Mouse (Mus musculus): ENCODE data around the gene Mycn. TPM values are rescaled to one million over a fixed set of nuclear protein-coding genes. Genes with fewer than 3 reads are reported as not detected.

Gene Mycn
- polyA plus RNA-seq, 1 experiment from 2014 or later = 60.7 TPM

- no peak overlapping the region for H3K9ac ChIP-seq (ENCODE audit: low read depth, low read length)
- H3K4me3 ChIP-seq (ENCODE audit: low read length) = no peak overlapping the region
- no peak overlapping the region for H3K4me2 ChIP-seq (ENCODE audit: low read depth, low read length)
- peaks cover 5% of the 10 kb centered on the region for H3K4me1 ChIP-seq (ENCODE audit: control insufficient read depth, insufficient read depth, low read length)
- H3K27me3 ChIP-seq (replicated peaks; ENCODE audit: control insufficient read depth, insufficient read depth, low read length) = no peaks in the 10 kb centered on the region
- no peaks in the 10 kb centered on the region for H3K36me3 ChIP-seq (ENCODE audit: control insufficient read depth, insufficient read depth, low read length)
- no peak overlapping the region for H3K27ac ChIP-seq (ENCODE audit: low read length)
- no peak for ATAC-seq
- WGBS = 61% methylated on average over 8 of the region's 8 CpGs
- H3K9me3 ChIP-seq (ENCODE audit: control insufficient read depth, low read length) = no peaks in the 10 kb centered on the region
Measured at GRCm38 (mm10) chr12:12906321-12906720, 35.4 kb downstream of the Mycn start.

- Histone ChIP-seq H3K9me3 (ENCODE audit: control insufficient read depth, low read length) (no peaks in the 10 kb centered on the region), H3K9ac (ENCODE audit: low read depth, low read length) (no peak overlapping the region), H3K4me3 (ENCODE audit: low read length) (no peak overlapping the region), H3K27me3 (replicated peaks; ENCODE audit: control insufficient read depth, insufficient read depth, low read length) (no peaks in the 10 kb centered on the region), H3K4me1 (ENCODE audit: control insufficient read depth, insufficient read depth, low read length) (peaks cover 5% of the 10 kb centered on the region), H3K36me3 (ENCODE audit: control insufficient read depth, insufficient read depth, low read length) (no peaks in the 10 kb centered on the region), H3K27ac (ENCODE audit: low read length) (no peak overlapping the region), H3K4me2 (ENCODE audit: low read depth, low read length) (no peak overlapping the region)
- WGBS = 61% methylated on average over 6 of the region's 6 CpGs
- no peak for ATAC-seq
Measured at GRCm38 (mm10) chr12:12905117-12905516, 36.6 kb downstream of the Mycn start.

GRCm38 (mm10) chr12:12904512-12904953, 37.2 kb downstream of the Mycn start:
- no peaks in the 10 kb centered on the region for H3K9me3 ChIP-seq (ENCODE audit: control insufficient read depth, low read length)
- WGBS = 28% methylated on average over 23 of the region's 23 CpGs
- peak overlapping the region; percentile 21; the same call in 1 of the 2 replicates for H3K9ac ChIP-seq (ENCODE audit: low read depth, low read length)
- H3K4me1 ChIP-seq (ENCODE audit: control insufficient read depth, insufficient read depth, low read length) = peaks cover 5% of the 10 kb centered on the region
- H3K4me2 ChIP-seq (ENCODE audit: low read depth, low read length) = peak overlapping the region; percentile 35
- H3K36me3 ChIP-seq (ENCODE audit: control insufficient read depth, insufficient read depth, low read length) = no peaks in the 10 kb centered on the region
- no peak overlapping the region; the same call in 1 of the 2 replicates for H3K27ac ChIP-seq (ENCODE audit: low read length)
- no peak overlapping the region for H3K4me3 ChIP-seq (ENCODE audit: low read length)
- ATAC-seq = peak; percentile 83
- H3K27me3 ChIP-seq (replicated peaks; ENCODE audit: control insufficient read depth, insufficient read depth, low read length) = no peaks in the 10 kb centered on the region

GRCm38 (mm10) chr12:12904086-12904485, 37.6 kb downstream of the Mycn start:
- H3K27me3 ChIP-seq (replicated peaks; ENCODE audit: control insufficient read depth, insufficient read depth, low read length) = no peaks in the 10 kb centered on the region
- no peak overlapping the region for H3K9ac ChIP-seq (ENCODE audit: low read depth, low read length)
- no peak overlapping the region; the same call in 1 of the 2 replicates for H3K27ac ChIP-seq (ENCODE audit: low read length)
- no peak overlapping the region for H3K4me3 ChIP-seq (ENCODE audit: low read length)
- 13% methylated on average over 1 of the region's 1 CpGs for WGBS
- H3K9me3 ChIP-seq (ENCODE audit: control insufficient read depth, low read length) = no peaks in the 10 kb centered on the region
- H3K4me2 ChIP-seq (ENCODE audit: low read depth, low read length) = no peak overlapping the region
- H3K4me1 ChIP-seq (ENCODE audit: control insufficient read depth, insufficient read depth, low read length) = peaks cover 5% of the 10 kb centered on the region
- H3K36me3 ChIP-seq (ENCODE audit: control insufficient read depth, insufficient read depth, low read length) = no peaks in the 10 kb centered on the region
- ATAC-seq = peak; percentile 21; the same call in 1 of the 2 replicates

- no peak overlapping the region for H3K4me2 ChIP-seq (ENCODE audit: low read depth, low read length)
- 85% methylated on average over 1 of the region's 1 CpGs for WGBS
- H3K4me3 ChIP-seq (ENCODE audit: low read length) = no peak overlapping the region
- no peaks in the 10 kb centered on the region for H3K36me3 ChIP-seq (ENCODE audit: control insufficient read depth, insufficient read depth, low read length)
- H3K27ac ChIP-seq (ENCODE audit: low read length) = no peak overlapping the region
- no peak overlapping the region for H3K9ac ChIP-seq (ENCODE audit: low read depth, low read length)
- ATAC-seq = no peak
- no peaks in the 10 kb centered on the region for H3K27me3 ChIP-seq (replicated peaks; ENCODE audit: control insufficient read depth, insufficient read depth, low read length)
- H3K4me1 ChIP-seq (ENCODE audit: control insufficient read depth, insufficient read depth, low read length) = peaks cover 5% of the 10 kb centered on the region
- H3K9me3 ChIP-seq (ENCODE audit: control insufficient read depth, low read length) = no peaks in the 10 kb centered on the region
Measured at GRCm38 (mm10) chr12:12902403-12902802, 39.3 kb downstream of the Mycn start.

- H3K9me3 ChIP-seq (ENCODE audit: control insufficient read depth, low read length) = no peaks in the 10 kb centered on the region
- H3K4me1 ChIP-seq (ENCODE audit: control insufficient read depth, insufficient read depth, low read length) = no peaks in the 10 kb centered on the region
- no peak overlapping the region for H3K4me3 ChIP-seq (ENCODE audit: low read length)
- no peaks in the 10 kb centered on the region for H3K36me3 ChIP-seq (ENCODE audit: control insufficient read depth, insufficient read depth, low read length)
- no peak for ATAC-seq
- H3K27me3 ChIP-seq (replicated peaks; ENCODE audit: control insufficient read depth, insufficient read depth, low read length) = no peaks in the 10 kb centered on the region
- no peak overlapping the region for H3K9ac ChIP-seq (ENCODE audit: low read depth, low read length)
- H3K4me2 ChIP-seq (ENCODE audit: low read depth, low read length) = no peak overlapping the region
- 42% methylated on average over 2 of the region's 2 CpGs for WGBS
- H3K27ac ChIP-seq (ENCODE audit: low read length) = no peak overlapping the region
Measured at GRCm38 (mm10) chr12:12898356-12899126, 43.2 kb downstream of the Mycn start.

- H3K4me2 ChIP-seq (ENCODE audit: low read depth, low read length) = no peak overlapping the region
- WGBS = 89% methylated on average over 8 of the region's 8 CpGs
Measured at GRCm38 (mm10) chr12:12893986-12894385, 47.7 kb downstream of the Mycn start.

GRCm38 (mm10) chr12:12886191-12886889, 55.4 kb downstream of the Mycn start:
- WGBS = 71% methylated on average over 15 of the region's 15 CpGs
- Histone ChIP-seq H3K9me3 (ENCODE audit: control insufficient read depth, low read length) (no peaks in the 10 kb centered on the region), H3K27me3 (replicated peaks; ENCODE audit: control insufficient read depth, insufficient read depth, low read length) (no peaks in the 10 kb centered on the region), H3K27ac (ENCODE audit: low read length) (no peak overlapping the region), H3K4me2 (ENCODE audit: low read depth, low read length) (no peak overlapping the region), H3K36me3 (ENCODE audit: control insufficient read depth, insufficient read depth, low read length) (no peaks in the 10 kb centered on the region), H3K9ac (ENCODE audit: low read depth, low read length) (no peak overlapping the region), H3K4me3 (ENCODE audit: low read length) (no peak overlapping the region), H3K4me1 (ENCODE audit: control insufficient read depth, insufficient read depth, low read length) (no peaks in the 10 kb centered on the region; the same call in 1 of the 2 replicates)
- ATAC-seq = no peak

More at GRCm38 (mm10) chr12:12893986-12894385, 47.7 kb downstream of the Mycn start:
- H3K27me3 ChIP-seq (replicated peaks; ENCODE audit: control insufficient read depth, insufficient read depth, low read length) = no peaks in the 10 kb centered on the region
- no peaks in the 10 kb centered on the region for H3K36me3 ChIP-seq (ENCODE audit: control insufficient read depth, insufficient read depth, low read length)
- ATAC-seq = no peak
- no peak overlapping the region for H3K4me3 ChIP-seq (ENCODE audit: low read length)
- no peak overlapping the region for H3K9ac ChIP-seq (ENCODE audit: low read depth, low read length)
- no peaks in the 10 kb centered on the region for H3K9me3 ChIP-seq (ENCODE audit: control insufficient read depth, low read length)
- no peak overlapping the region for H3K27ac ChIP-seq (ENCODE audit: low read length)
- no peaks in the 10 kb centered on the region for H3K4me1 ChIP-seq (ENCODE audit: control insufficient read depth, insufficient read depth, low read length)
